Comparison of ENCODE assay signal across 8 mouse cellular contexts in genomic region chr1:88705799-88706198, GRCm38 (mm10). TPM values are rescaled to one million over a fixed set of nuclear protein-coding genes. Genes with fewer than 3 reads are reported as not detected.
DNase-seq lines count a peak whose midpoint lies in the region; ATAC-seq lines count a peak whose summit lies in the region.

No protein-coding gene starts in this region.

- H3K4me3 ChIP-seq in hindbrain, embryonic 12.5 days = no peak overlapping the region

- H3K9me3 ChIP-seq in hindbrain, embryonic 12.5 days (replicated peaks) = no peaks in the 10 kb centered on the region

- H3K4me1 ChIP-seq in hindbrain, embryonic 12.5 days = peaks cover 15% of the 10 kb centered on the region

- peak overlapping the region; percentile 25; the same call in 1 of the 2 replicates for H3K9ac ChIP-seq in hindbrain, embryonic 12.5 days

- H3K27ac ChIP-seq in hindbrain, embryonic 12.5 days = no peak overlapping the region

- peak; percentile 69 for ATAC-seq in frontal cortex, adult (ENCODE audit: low TSS enrichment)
- ATAC-seq in hindbrain, embryonic 12.5 days (ENCODE audit: low FRiP score) = peak; percentile 49

- H3K4me2 ChIP-seq in hindbrain, embryonic 12.5 days (replicated peaks) = peak overlapping the region; percentile 15; the same call in 1 of the 2 replicates

- under 1% methylated on average over 15 of the region's 15 CpGs for WGBS in hindbrain, embryonic 12.5 days

- peak; percentile 39 for DNase-seq in MEL-GATA-1-ER (ENCODE audit: extremely low read depth, low read depth)
- DNase-seq in cerebellum, adult 8-10 months = peak; percentile 96
- DNase-seq in layer of hippocampus, postnatal 10 days (ENCODE audit: low spot score in 2 of 2) = peak; percentile 96 to 97
- DNase-seq in lung, postnatal 25 days (ENCODE audit: low spot score) = peak; percentile 92
- peak; percentile 97 for DNase-seq in retina, embryonic 14.5 days (ENCODE audit: low spot score)
- DNase-seq in thymus, postnatal 36 days = peak; percentile 88 to 89

- H3K27me3 ChIP-seq in hindbrain, embryonic 12.5 days = no peaks in the 10 kb centered on the region

- no peaks in the 10 kb centered on the region for H3K36me3 ChIP-seq in hindbrain, embryonic 12.5 days

RNA-seq across cellular contexts. Expression of gene Arl4c, which starts 3.8 kb away (rescaled TPM):
- polyA plus RNA-seq in hindbrain, embryonic 12.5 days (2016; fragmentation: Nextera tagmentation; extraction: Ambion mirVana) = 49.4 and 49.8 TPM in 2 replicates
- 10 to 100 TPM; 52.3 to 52.5 TPM for total RNA-seq in layer of hippocampus, postnatal 10 days (2021)

Comparison
In these comparisons a context has a peak if more than half of its experiments do, and no peak if none do; other contexts are left out.
1. DNase-seq: peak in every context shown above with its lines; median percentile 97 in retina, embryonic 14.5 days; 96 in layer of hippocampus, postnatal 10 days; 96 in cerebellum, adult 8-10 months; 92 in lung, postnatal 25 days; 88 in thymus, postnatal 36 days; 39 in MEL-GATA-1-ER.